Mouse (Mus musculus): ENCODE data around the gene Phf23.

The Phf23 gene

DNA sequence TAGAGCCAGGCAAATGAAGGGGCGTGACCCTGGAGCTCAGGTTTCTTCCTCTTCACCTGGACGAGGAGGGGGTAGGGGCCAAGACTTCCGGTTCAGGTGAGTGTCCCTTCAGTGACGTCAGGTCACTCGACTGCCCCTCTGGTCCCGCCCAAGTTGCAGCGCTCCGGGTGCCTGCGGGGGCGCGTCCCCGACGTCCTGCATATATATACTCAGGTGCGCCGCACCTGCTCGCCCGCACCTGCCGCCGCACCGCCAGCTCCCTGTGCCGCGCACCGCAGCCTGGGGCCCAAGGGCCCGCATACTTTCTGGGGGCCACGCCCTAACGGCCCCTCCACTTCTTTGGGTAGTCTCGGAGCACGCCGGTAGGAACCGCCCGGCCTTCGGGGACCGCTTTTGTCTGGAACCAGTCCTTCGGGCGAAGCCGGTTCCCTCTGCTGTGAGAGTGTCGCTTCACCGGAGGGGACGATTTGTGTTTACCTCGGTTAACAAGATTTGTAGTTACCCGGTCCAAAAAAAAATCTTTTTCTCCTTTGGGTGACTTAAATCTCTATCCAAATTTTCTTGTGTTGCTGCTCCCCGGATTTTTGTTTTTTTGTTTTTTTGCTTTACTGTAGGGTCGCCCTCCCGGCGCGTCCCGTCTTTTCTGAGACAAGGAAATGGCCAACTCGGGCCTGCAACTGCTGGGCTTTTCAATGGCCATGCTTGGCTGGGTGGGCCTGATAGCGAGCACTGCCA is 30.1 kb upstream of the Phf23 start:
- DNase-seq (ENCODE audit: low read depth, low spot score), result peak; percentile 36
- H3K27me3 ChIP-seq (ENCODE audit: control insufficient read depth, insufficient read depth, low read length, poor library complexity, severe bottlenecking), result no peaks in the 10 kb centered on the region; the same call in 1 of the 2 replicates
- no peaks in the 10 kb centered on the region; the same call in 1 of the 2 replicates for H3K36me3 ChIP-seq (ENCODE audit: control insufficient read depth, insufficient read depth, low read length, poor library complexity, severe bottlenecking)

DNA sequence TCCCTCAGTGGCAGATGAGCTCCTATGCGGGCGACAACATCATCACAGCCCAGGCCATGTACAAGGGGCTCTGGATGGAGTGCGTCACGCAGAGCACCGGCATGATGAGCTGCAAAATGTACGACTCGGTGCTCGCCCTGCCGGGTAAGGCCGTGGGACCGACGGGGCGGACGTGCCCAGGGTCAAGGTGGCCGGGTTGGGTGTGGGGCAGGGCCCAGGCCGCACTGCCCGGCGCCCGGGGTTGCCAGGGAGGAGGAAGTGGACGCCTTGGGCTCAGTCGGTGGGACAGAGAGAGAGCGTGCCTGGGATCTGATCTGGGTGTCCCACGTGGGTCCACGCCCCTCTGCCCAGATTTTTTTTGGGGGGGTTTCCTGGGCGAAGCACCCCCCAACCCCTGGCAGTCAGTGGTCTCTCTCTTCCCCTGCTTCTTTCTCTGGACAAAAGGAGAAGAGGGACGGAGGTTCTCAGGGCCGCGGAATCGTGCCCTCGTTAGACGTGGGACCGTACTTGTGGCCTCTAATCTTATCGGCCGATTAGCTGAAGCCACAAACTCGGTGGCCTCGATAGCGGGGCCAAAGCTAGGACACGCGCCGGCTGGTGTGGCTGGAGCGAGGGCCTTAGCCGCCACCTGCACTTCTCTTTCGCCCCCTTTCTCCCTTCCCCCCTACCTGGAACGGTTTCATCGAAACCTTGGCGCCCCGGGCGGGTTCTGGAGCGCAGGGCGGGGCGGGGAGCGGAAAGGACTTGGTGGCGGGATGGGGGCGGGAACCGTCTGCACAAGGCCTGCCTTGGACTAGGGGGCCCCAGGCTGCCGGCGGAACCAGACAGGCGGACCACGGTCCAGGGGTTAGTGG is 29.3 kb upstream of the Phf23 start:
- DNase-seq (ENCODE audit: low read depth, low spot score), result peak; percentile 32
- Histone ChIP-seq H3K27me3 (ENCODE audit: control insufficient read depth, insufficient read depth, low read length, poor library complexity, severe bottlenecking) (no peaks in the 10 kb centered on the region; the same call in 1 of the 2 replicates), H3K36me3 (ENCODE audit: control insufficient read depth, insufficient read depth, low read length, poor library complexity, severe bottlenecking) (no peaks in the 10 kb centered on the region; the same call in 1 of the 2 replicates)

DNA sequence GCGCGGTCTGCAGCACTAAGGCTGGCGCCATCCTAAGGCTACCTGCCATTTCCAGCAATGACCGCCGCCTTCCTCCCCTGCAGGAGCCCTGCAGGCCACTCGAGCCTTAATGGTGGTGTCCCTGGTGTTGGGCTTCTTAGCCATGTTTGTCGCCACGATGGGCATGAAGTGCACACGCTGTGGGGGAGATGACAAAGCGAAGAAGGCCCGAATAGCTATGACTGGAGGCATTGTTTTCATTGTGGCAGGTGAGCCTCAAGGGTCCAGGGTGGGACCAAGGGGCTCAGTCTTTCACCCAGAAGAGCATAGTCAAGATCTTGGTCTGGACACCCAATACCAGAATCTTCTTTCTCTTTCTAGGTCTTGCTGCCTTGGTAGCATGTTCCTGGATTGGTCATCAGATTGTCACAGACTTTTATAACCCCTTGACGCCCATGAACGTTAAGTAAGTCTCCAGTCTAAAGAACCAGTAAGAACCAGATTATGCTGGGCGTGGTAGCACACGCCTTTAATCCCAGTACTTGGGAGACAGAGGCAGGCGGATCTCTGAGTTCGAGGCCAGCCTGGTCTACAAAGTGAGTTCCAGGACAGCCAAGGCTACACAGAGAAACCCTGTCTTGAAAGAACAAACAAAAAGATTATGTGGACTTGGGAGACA is 28.6 kb upstream of the Phf23 start:
- no peak for DNase-seq (ENCODE audit: low read depth, low spot score)
- no peaks in the 10 kb centered on the region for H3K27me3 ChIP-seq (ENCODE audit: control insufficient read depth, insufficient read depth, low read length, poor library complexity, severe bottlenecking)
- no peaks in the 10 kb centered on the region; the same call in 1 of the 2 replicates for H3K36me3 ChIP-seq (ENCODE audit: control insufficient read depth, insufficient read depth, low read length, poor library complexity, severe bottlenecking)

DNA sequence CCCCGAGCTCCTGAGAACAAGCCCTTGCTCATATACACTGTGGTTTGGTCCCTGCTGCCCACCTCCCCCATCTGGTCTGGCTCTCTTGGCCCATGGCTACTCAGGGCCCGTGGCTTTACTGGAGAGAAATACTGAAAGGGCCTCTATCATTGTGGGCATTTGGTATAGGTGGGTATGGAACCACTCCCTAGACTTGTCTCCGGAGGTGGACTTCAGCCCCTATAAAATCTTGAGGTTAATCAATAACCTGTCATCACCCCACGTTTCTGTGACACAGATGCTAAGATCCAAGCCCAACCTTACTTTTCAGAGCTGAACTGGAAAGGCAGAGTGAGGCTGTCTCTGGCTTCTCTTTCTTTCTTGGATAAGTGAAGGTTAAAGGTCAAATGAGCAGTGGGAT is 26.8 kb upstream of the Phf23 start:
- H3K27me3 ChIP-seq (ENCODE audit: control insufficient read depth, insufficient read depth, low read length, poor library complexity, severe bottlenecking), result no peaks in the 10 kb centered on the region
- no peaks in the 10 kb centered on the region; the same call in 1 of the 2 replicates for H3K36me3 ChIP-seq (ENCODE audit: control insufficient read depth, insufficient read depth, low read length, poor library complexity, severe bottlenecking)
- DNase-seq (ENCODE audit: low read depth, low spot score), result no peak

GRCm38 (mm10) chr11:69970222-69970621 is 25.4 kb upstream of the Phf23 start:
- H3K27me3 ChIP-seq (ENCODE audit: control insufficient read depth, insufficient read depth, low read length, poor library complexity, severe bottlenecking), result no peaks in the 10 kb centered on the region
- H3K36me3 ChIP-seq (ENCODE audit: control insufficient read depth, insufficient read depth, low read length, poor library complexity, severe bottlenecking), result peaks cover 4% of the 10 kb centered on the region; the same call in 1 of the 2 replicates
- peak; percentile 47 for DNase-seq (ENCODE audit: low read depth, low spot score)

DNA sequence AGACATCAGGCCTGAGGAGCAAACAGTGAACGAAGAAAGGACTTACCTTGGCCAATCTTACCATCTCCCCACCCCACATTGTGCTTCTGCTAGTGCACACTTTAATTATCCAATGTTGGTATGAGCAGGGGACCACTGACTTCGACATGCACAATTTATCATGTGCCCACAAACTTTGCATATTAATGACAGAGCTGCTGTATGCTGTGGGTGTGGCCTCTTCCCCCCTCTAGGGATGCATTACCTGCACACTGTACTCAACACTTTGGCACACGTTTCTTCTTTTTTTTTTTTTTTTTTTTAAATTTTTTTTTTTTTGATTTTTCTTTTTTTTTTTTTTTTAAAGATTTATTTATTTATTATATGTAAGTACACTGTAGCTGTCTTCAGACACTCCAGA is 24.8 kb upstream of the Phf23 start:
- peak; percentile 51 for DNase-seq (ENCODE audit: low read depth, low spot score)
- H3K27me3 ChIP-seq (ENCODE audit: control insufficient read depth, insufficient read depth, low read length, poor library complexity, severe bottlenecking), result no peaks in the 10 kb centered on the region
- peaks cover 6% of the 10 kb centered on the region; the same call in 1 of the 2 replicates for H3K36me3 ChIP-seq (ENCODE audit: control insufficient read depth, insufficient read depth, low read length, poor library complexity, severe bottlenecking)

GRCm38 (mm10) chr11:69974907-69975306 is 20.7 kb upstream of the Phf23 start:
- H3K36me3 ChIP-seq (ENCODE audit: control insufficient read depth, insufficient read depth, low read length, poor library complexity, severe bottlenecking), result peaks cover 9% of the 10 kb centered on the region; the same call in 1 of the 2 replicates
- H3K27me3 ChIP-seq (ENCODE audit: control insufficient read depth, insufficient read depth, low read length, poor library complexity, severe bottlenecking), result no peaks in the 10 kb centered on the region; the same call in 1 of the 2 replicates
- DNase-seq (ENCODE audit: low read depth, low spot score), result no peak

- DNase-seq (ENCODE audit: low read depth, low spot score), result no peak
- Histone ChIP-seq H3K36me3 (ENCODE audit: control insufficient read depth, insufficient read depth, low read length, poor library complexity, severe bottlenecking) (peaks cover 9% of the 10 kb centered on the region; the same call in 1 of the 2 replicates), H3K27me3 (ENCODE audit: control insufficient read depth, insufficient read depth, low read length, poor library complexity, severe bottlenecking) (no peaks in the 10 kb centered on the region; the same call in 1 of the 2 replicates)
Observed at GRCm38 (mm10) chr11:69976271-69976670, 19.3 kb upstream of the Phf23 start.

DNA sequence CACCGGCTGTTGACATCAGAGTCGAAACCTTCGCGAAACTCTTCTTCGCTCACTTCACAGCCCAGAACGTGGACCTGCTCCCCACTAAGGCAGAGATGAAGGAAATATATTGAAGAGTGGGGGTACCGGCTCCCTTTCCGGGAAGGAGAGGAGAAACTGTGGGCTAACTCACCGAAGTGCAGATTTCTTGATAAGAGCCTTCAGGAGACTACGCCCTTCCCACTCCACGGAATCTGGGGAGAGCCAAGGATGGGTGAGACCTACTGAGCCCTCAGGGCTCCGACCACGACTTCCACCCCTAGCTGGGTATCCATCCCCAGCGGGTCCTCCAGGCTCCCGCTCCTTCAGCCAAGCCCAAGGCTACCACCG is 15.8 kb upstream of the Phf23 start:
- no peak for DNase-seq (ENCODE audit: low read depth, low spot score)
- peaks cover 13% of the 10 kb centered on the region for H3K36me3 ChIP-seq (ENCODE audit: control insufficient read depth, insufficient read depth, low read length, poor library complexity, severe bottlenecking)
- H3K27me3 ChIP-seq (ENCODE audit: control insufficient read depth, insufficient read depth, low read length, poor library complexity, severe bottlenecking), result no peaks in the 10 kb centered on the region; the same call in 1 of the 2 replicates

DNA sequence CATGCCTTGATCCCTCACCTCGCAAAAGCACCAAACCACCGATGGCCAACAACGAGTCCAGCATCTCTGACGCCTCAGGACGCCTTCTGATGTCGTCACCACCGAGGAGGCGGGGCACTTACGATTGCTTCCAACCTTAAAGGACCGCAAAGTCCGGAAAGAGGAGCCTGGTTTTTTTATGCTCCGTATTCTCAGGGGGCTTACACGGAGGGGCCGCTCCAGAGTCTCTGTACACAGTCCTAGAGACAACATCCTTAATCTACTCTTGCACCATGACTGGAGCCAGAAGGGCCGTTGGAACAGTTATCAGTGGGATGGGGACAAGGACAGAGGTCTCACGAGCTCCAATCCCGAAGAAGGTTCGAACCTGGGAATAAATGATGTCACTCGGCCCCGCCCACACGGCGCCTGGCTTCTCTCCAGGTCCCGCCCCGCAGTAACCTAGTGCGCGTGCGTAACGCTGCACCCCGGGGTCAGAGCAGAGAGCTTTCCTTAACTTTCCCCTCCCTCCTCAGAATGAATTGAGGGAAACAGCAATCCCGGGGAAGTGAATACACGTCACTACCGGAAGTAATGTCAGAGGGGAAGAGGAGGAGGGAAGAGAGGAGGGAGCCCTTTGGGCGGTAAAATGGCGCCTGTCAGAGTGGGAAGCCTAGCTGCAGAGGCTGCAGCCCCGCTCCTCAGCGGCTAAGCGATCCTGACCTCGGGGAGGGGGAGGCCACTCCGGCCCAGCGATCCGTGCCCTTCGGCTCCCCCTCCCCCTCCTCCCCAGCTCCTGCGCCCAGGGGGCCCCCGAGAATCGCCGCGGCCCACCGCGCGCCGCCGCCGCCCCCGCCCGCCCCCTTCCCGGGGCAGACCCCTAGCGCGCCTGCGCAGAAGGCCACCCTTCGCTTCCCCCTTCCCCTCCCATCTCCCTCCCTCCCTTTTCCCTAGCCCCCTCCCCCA is 15.1 kb upstream of the Phf23 start:
- DNase-seq (ENCODE audit: low read depth, low spot score), result peak; percentile 90
- Histone ChIP-seq H3K27me3 (ENCODE audit: control insufficient read depth, insufficient read depth, low read length, poor library complexity, severe bottlenecking) (no peaks in the 10 kb centered on the region; the same call in 1 of the 2 replicates), H3K36me3 (ENCODE audit: control insufficient read depth, insufficient read depth, low read length, poor library complexity, severe bottlenecking) (peaks cover 11% of the 10 kb centered on the region)

GRCm38 (mm10) chr11:69981141-69981762 is 14.3 kb upstream of the Phf23 start, which contains the start of gene Ctdnep1:
TSS of gene Ctdnep1 (plus strand) at chr11:69981156.
- peaks cover 11% of the 10 kb centered on the region for H3K36me3 ChIP-seq (ENCODE audit: control insufficient read depth, insufficient read depth, low read length, poor library complexity, severe bottlenecking)
- H3K27me3 ChIP-seq (ENCODE audit: control insufficient read depth, insufficient read depth, low read length, poor library complexity, severe bottlenecking), result no peaks in the 10 kb centered on the region; the same call in 1 of the 2 replicates
- DNase-seq (ENCODE audit: low read depth, low spot score), result no peak

DNA sequence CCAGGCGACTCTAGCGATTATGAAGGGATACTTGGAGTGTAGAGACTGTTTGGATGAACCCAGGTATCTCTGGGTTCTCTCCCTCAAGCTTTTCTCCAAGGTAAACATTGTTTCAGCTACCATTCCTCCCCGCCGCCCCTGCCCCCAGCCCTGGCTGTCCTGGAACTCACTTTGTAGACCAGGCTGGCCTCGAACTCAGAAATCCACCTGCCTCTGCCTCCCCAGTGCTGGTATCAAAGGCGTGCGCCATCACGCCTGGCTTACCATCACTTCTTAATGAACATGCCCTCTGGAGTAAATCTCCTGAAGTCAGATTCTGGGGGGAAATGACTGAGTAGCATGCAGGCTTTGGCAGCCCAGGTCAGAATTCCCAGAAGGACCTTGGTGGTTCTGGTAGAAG is 13.4 kb upstream of the Phf23 start, which contains the start of gene Elp5:
Gene Elp5, minus strand, starts transcription at position 293 of the 400 bp plus-strand sequence.
- peaks cover 12% of the 10 kb centered on the region for H3K36me3 ChIP-seq (ENCODE audit: control insufficient read depth, insufficient read depth, low read length, poor library complexity, severe bottlenecking)
- H3K27me3 ChIP-seq (ENCODE audit: control insufficient read depth, insufficient read depth, low read length, poor library complexity, severe bottlenecking), result no peaks in the 10 kb centered on the region; the same call in 1 of the 2 replicates
- DNase-seq (ENCODE audit: low read depth, low spot score), result no peak

GRCm38 (mm10) chr11:69982877-69983276 is 12.7 kb upstream of the Phf23 start:
- Histone ChIP-seq H3K27me3 (ENCODE audit: control insufficient read depth, insufficient read depth, low read length, poor library complexity, severe bottlenecking) (no peaks in the 10 kb centered on the region; the same call in 1 of the 2 replicates), H3K36me3 (ENCODE audit: control insufficient read depth, insufficient read depth, low read length, poor library complexity, severe bottlenecking) (peaks cover 10% of the 10 kb centered on the region)
- no peak for DNase-seq (ENCODE audit: low read depth, low spot score)

Measured in splenic B cell, adult 2 months (primary cell).